Mouse (Mus musculus) c-Kit-positive CD71-negative TER-119-negative erythroid progenitor cells, embryonic 14.5 days (primary cell): ENCODE results near the gene Heatr4.
"Not testable (repeated sequence)": the region's sequence is repeated elsewhere in the genome, so short reads cannot be mapped to it uniquely, and the experiment has no call there.

Source experiments
- DNase-seq: peaks from one replicate; pipeline ENCODE4 v3.0.0-alpha.2; 2013; ENCODE audit warnings: low read depth

Gene Heatr4

DNA sequence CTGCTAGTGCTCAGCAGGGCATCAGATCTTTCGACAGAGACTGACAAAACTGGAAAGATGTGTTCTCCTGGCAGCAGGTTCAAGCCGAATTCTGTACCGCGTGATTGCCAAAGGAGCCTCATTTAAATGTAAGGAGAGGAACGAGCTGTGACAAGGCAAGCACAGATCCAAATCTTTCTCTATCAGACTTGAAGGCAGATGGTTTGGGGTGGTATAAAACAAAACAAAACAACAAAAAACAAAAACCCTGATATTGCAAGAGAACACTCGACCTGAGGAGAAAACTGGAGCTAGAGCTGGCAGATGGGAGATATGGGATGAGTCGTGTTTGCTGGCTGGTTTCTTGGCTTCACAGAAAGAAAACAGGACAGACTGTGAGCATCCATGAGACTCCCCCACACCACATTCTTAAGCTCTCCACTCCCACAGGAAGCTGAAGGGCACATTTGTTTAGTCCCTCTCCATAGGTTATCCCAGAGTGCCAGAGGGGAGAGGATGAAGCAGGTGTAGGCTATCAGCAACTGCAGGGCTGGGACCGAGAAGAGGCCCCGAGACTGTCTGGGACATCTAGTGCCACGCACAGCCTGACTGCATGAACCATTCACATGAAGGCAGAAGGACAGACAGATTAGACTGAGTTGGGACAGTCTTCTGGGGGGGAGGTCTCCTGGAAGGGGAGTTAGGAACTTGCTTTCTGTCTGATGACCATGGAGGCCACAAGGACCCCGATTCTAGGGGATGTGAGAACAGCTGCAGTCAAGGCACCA, 13.9 kb upstream of the Heatr4 start:
- DNase-seq, result no peak

DNA sequence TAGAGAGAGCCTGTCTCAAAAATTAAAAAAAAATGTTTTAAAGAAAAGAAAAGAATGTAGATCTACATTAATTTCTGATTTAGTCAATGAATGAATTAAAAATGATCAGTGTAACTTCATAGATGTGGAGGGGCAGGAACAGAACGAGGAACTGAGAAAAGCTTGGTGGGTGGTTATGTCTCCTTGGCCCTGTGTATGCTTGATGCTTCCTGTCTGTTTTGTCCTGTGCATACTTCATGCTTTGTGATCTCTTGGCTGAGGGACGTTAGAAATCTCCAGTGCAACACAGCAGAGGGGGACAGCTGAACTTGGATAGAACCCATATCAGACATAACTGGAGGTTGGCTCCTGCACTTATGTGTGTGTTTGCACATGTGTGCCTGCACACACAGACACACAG, 12.6 kb upstream of the Heatr4 start:
- no peak for DNase-seq

DNA sequence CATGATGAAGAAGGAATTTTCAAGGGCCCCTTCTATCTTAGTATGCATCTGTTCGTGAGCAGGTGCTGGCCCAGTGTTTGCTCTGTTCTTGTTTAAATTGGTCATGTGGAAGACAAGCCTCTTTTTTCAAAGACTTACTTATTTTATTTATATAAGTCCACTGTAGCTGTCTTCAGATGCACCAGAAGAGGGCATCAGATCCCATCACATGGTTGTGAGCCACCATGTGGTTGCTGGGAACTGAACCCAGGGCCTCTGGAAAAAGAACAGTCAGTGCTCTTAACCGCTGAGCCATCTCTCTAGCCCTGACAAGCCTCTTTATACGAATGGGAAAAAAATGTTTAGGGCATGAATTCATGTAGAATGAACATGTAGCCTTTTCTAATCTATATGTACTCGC, 4.7 kb upstream of the Heatr4 start:
- no peak for DNase-seq

DNA sequence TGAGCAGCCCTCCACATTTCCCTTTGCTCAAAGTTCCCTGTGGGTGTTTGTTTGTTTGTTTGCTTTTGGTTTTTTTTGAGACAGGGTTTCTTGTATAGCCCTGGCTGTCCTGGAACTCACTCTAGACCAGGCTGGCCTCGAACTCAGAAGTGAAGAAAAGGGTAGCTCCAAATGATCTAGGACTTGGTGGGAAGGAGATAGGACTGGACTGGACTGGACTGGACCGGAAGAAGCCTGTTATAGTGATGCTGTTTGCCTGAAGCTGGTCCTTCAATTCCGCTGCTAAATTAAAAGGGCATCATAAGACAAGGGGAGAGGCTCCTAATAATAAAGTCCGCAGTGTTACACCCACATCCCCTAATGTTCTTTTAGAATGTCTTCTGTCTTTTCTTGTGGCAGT, 3.8 kb upstream of the Heatr4 start:
- no peak for DNase-seq

DNA sequence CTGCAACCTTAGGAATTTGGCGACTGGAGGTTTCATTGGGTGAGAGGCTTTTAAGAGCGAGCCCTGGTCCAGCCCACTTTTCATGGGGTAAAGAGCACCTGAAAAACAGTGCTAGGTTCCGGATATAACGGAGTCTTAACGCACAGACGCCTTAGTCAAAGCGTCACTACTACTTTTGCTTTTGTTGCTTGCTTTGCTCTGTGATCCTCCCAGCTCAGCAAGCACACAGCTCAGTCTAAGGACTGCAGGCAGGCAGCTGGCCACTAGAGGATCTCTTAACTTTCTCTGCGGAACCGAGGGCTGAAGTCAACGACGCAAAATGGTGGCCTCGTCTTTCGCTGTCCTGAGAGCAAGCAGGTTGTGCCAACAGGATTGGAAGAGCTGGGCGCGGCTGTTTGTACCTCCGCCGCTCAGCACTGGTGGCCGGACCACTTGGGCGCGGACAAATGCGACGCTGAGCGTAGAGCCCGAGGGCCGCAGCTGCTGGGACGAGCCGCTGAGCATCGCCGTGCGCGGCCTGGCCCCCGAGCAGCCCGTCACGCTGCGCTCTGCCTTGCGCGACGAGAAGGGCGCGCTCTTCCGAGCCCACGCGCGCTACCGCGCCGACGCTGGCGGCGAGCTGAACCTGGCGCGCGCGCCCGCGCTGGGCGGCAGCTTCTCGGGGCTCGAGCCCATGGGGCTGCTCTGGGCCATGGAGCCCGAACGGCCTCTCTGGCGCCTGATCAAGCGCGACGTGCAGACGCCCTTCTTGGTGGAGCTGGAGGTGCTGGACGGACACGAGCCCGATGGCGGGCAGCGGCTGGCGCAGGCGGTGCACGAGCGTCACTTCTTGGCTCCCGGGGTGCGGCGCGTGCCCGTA, 3.2 kb upstream of the Heatr4 start, which contains the start of gene Acot2:
Acot2 (plus strand) TSS at position 279 of the 859 bp plus-strand sequence.
- peak; percentile 65 for DNase-seq

DNA sequence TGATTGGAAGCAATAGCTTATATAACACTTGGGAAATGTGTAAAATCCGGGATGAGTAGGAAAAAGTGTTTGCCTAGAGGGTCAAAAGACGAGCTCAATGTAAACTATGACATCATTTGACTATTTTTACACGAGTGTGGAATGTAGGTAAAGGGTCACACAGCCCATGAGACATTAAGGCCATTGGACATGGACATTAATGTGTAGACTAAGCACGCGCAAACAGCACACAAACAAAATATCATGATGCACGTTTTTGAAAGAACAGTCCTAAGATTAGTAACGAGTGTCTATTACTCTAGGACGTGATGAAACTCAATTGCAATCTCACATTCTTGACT, 2.6 kb upstream of the Heatr4 start:
- no peak for DNase-seq

DNA sequence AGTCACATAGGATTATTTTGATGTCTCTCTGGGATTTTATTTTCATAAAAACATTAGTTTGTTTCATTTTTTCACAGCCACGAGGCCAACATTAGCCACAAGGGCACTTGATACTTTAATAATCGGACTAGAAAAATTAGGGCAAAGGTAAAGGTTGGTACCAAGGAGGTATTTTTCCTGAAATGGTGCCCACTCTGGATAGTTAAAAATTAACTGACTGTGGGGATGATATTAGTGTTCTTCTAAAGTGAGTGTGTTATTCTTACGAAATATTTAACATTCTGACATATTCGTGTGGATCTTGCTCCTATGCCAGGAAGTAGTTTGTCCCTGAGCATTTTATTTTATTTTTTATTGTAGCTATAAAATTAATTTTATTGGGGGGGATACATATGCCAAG, 3.0 kb downstream of the Heatr4 start:
- no peak for DNase-seq

DNA sequence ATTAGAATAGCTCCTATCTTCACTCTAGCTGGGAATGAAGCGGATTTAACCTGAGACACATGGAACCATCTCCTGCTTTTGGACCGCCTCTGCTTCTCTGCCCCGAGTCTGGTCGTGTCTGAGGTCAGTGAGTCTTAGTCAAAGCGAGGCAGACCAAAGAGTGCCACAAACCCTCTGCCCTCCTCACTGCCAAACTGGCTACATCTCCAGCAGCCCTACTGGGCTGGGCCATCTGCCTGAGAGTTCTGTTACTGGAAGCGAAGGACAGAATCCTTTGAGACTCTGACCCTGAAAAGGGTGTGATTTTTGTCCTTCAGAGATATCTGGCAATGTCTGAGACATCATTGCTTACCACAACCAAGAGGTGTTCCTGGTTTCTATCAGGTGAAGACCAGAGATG, 5.8 kb downstream of the Heatr4 start:
- DNase-seq, result no peak

DNA sequence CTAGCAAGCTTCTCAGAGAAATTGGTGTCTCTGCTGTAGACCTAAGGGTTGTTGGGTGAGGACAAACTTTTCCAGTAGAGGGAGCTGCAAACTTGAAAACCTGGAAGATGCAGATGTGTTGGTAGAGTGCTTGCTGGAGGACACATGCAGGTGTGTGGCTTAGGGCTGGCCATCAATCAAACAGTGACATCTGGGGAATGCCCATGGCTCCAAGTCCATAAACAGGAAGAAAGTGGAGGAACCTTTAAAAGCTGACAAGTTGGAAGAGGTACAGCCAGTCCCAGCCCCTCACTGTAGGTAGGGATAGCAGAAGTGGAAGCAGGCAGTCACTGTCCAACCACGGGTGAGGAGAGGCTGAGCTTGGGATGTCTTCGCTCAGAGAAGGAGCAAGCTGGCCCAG, 12.5 kb downstream of the Heatr4 start:
- peak; percentile 40 for DNase-seq

DNA sequence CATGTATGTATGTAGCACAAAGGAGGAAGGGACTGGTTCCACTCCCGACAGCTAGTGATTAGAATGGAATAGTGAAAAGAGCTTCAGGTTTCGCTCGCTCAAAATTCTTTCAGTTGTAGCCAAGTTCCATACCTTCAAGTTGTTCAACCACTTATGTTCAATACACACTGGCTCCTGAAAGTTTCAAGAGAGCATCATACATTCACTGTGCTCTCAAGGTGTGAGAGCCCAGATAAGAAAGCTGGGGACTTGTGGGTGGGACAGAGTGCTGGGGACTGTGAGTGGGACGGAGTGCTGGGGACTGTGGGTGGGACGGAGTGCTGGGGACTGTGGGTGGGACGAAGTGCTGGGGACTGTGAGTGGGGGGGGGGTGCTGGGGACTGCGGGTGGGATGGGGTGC, 19.4 kb downstream of the Heatr4 start:
- no peak for DNase-seq

DNA sequence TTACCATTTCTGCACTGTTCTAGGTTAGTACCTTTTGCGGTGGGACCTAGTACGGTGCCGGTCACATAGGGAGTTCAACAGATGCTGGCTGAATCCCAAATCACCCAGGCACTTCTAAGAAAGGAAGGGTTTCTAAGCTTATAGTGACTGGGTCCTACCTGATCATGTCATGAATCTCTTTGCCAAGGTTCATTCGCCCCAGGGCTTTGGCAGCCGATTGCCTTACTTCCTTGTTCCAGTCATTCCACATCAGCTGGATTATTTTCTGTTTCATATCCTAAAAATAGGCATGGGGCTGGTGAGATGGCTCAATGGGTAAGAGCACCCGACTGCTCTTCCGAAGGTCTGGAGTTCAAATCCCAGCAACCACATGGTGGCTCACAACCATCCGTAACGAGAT, 26.4 kb downstream of the Heatr4 start:
- no peak for DNase-seq

DNA sequence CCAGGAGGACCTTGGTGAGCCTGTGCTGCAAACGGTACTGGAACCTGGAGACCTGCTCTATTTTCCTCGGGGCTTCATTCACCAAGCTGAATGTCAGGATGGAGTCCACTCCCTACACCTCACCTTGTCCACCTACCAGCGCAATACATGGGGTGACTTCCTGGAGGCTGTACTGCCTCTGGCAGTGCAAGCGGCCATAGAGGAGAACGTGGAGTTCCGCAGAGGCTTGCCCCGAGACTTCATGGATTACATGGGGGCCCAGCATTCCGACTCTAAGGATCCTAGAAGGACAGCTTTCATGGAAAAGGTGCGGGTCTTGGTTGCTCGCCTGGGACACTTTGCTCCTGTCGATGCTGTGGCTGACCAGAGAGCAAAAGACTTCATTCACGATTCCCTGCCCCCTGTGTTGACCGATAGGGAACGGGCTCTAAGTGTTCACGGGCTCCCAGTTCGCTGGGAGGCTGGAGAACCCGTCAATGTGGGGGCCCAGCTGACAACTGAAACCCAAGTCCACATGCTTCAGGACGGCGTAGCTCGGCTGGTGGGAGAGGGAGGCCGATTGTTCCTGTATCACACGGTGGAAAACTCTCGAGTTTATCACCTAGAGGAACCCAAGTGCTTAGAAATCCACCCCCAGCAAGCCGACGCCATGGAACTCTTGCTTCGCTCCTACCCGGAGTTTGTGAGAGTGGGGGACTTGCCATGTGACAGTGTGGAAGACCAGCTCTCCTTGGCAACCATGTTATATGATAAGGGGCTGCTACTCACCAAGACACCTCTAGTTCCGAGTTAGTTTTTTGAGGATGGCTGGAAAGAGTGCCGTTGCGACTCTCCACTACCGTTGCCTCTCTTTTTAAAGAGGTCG, 32.7 kb downstream of the Heatr4 start:
- DNase-seq, result no peak

DNA sequence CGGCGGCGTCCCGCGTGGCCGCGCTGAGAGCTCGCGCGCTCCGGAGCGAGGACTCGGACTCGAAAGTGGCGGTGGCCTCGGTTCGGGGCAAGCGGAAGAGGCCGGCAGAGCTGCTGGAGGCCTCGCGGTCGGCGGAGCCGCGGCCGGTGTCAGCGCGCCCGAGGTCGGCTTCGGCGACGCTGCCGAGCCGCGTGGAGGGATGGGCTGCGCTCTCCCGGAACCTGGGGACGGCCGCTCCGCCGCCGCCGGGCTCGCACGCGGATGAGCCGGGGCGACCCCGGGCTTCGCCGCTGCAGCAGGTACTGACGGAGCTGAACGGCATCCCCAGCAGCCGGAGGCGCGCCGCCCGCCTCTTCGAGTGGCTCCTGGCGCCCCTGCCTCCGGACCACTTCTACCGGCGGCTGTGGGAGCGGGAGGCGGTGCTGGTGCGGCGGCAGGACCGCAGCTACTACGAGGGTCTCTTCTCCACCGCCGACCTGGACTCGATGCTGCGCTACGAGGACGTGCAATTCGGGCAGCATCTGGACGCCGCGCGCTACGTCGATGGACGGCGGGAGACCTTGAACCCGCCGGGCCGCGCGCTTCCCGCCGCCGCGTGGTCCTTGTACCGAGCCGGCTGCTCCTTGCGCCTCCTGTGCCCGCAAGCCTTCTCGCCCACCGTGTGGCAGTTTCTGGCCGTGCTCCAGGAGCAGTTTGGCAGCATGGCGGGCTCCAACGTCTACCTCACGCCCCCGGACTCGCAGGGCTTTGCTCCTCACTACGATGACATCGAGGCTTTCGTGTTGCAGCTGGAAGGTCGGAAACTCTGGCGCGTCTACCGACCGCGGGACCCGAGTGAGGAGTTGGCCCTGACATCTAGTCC, 33.6 kb downstream of the Heatr4 start:
- DNase-seq, result no peak

DNA sequence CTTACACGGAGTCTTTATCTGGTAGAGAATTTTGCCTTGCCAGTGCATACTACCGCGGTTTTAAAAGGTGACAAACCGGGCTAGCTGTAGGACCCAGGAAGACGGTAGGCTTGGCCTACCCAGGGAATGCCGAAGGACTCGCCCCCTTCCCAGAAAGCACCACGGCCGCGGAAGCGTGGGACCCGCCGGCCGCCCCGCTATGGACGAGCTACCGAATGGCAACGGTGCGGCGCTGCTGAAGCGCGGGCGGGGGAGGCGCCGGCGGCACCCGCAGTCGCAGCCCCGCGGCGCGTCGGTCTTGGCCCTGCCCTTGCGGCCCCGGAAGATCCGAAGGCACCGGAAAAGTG, 34.2 kb downstream of the Heatr4 start, which contains the start of gene Riox1:
Riox1 (plus strand) TSS at position 116 of the 347 bp plus-strand sequence.
- DNase-seq, result no peak

DNA sequence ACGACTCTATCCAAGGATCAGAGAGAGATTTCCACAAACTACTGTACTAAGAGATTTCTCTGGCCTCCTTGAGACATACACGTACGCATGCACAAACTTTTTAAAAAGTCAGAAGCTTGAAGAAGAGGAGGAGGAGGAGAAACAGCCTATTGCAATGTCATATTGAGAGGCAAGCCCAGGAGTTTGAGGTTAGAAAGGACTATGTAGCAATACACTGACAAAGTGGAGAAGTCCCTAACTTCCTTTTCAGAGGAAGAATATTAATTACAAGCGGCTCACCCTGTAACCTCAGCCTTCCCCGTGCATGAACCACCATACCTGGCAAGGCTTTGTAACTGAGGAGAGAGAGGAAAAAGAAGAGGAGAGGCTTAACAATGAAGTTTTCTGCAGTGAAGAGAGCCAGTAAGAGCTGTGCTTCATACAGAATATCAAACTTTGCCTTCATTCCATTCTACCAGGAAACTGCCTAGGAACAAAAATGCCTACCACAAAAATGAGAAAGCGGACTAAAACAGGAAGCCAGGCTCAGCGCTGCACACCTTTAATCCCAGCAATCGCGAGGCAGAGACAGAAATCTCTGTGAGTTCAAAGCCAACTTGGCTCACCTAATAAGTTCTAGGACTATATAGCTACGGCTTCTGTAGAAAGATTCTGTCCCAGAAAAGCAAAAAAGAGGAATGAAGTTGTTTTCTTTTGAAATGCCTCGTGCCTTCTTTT, 34.7 kb downstream of the Heatr4 start:
- no peak for DNase-seq

DNA sequence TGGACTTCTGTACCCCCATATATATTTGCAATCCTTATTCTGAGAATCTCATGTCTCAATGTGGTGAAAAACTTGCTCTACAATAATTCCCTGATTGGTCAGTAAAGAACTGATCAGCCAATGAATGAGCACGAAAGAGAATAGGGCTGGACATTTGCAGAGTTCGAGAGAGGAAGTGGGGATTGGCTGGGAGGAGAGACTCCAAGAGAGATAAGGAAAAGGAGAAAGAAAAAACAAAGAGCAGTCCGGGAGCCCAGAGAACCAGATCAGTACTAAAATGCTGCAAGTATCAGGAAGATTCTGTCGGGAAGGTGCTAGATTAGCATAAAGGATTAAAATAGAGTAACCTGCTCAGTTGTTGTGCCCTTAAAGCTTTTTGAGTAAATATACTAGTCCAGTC, 35.6 kb downstream of the Heatr4 start:
- DNase-seq, result no peak

DNA sequence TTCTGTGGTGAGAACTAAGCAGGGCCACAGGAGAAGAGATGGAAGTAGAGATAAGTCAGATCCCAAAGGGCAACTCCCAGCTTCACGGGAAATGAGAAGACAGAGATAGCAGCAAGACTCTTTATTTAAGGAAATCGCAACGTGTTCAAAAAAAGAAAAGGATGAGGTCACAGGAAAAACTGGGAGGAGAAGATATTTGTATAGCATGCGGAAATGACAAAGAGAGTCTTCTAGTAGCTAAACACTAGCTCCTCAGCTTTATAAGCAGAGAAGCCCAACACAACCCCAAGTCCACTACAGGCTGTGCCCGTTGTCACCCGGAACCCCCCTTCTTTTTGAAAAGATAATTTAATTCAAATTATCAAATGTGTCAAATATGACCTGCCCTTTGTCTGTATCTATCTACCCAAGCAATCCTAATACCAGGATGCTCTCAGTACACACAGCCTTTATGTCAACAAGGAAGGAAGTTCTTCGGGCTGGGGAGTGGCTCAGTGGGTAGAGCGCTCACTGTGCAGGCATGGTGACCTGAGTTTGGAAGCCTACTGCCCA, 37.3 kb downstream of the Heatr4 start:
- DNase-seq, result no peak

DNA sequence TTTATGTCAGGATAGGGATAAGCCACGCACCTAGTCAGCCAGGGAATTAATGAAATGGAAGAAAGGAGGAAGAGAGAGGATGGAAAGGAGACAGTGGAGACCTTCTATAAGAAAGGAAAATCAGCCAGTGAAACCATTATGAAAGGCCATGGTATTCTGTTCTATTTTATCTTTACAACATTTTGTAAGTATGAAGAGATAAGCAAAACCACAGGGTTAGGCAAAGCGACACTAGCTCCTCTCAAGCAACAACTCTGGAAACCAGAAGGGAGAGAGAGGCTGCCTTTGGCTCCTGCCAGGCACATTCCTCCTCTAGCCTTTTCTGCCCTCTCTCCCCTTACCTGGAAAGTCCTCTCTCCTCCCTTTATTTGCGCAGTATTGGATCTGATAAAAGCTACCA, 42.7 kb downstream of the Heatr4 start:
- DNase-seq, result no peak

DNA sequence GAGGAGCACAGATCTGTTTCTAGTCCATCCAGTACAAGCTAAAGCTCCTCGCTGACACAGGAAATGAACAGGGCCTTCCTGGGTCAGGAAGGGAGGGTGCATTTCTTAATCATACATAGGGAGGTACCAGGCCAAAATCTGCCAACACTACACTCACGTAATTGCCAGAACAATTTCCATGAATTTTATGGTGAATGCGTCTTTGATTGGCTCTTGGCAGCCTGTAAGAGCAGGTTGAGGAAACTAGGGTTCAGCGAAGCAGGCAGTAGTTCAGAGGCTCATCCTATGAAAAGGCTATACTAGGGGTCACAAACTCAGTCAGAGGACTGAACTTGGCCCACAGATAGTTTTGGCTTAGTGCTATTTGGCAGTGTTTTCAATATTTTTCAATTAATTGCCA, 44.6 kb downstream of the Heatr4 start:
- no peak for DNase-seq

DNA sequence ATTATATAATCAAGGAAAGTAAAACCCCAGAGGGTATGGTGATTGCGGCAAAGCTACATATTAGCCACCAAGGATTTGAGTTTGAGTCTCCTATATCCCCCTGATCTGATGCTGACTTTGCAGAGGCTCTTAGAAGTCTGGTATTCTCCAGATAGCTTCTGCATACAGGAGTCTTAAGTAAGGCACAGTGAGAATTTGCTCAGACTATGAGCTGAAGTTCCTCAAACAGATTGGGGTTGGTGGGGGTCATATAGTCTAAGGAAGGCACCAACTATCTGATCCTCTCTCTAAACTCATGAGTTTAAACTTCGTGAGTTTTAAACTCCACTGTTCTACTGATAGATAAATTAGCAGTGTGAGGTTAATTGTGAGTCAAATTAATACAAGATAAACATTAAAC, 45.3 kb downstream of the Heatr4 start:
- DNase-seq, result no peak

DNA sequence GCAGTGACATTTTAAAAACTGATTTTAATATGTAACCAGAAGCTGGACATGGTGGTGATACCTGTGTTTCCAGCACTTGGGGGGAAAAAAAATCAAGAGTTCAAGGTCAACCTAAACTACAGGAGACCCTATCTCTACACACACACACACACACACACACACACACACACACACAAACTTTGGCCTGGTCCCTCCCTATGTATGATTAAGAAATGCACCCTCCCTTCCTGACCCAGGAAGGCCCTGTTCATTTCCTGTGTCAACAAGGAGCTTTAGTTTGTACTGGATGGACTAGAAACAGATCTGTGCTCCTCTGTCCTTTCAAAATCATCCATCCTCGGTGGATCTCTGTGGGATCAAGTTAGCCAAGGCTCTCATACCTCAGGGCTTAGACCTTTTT, 46.1 kb downstream of the Heatr4 start:
- not testable (repeated sequence) for DNase-seq
